Comparison of ENCODE assay signal across 9 mouse cellular contexts in genomic region chr2:167562101-167562500, GRCm38 (mm10). TPM values are rescaled to one million over a fixed set of nuclear protein-coding genes. Genes with fewer than 3 reads are reported as not detected.
DNase-seq lines count a peak whose midpoint lies in the region; ATAC-seq lines count a peak whose summit lies in the region.
"Had no signal": no experiment of that assay in that cellular context is flagged by ENCODE, and none has a peak within 500 bp of the region (broad histone marks: within the 10 kb centered on the region; RNA-seq: fewer than 3 reads in every experiment).

No protein-coding gene starts in this region.

- H3K4me3 ChIP-seq in hindbrain, embryonic 12.5 days: no peak overlapping the region
- H3K4me3 ChIP-seq in hindbrain, embryonic 14.5 days (replicated peaks; ENCODE audit: low read length): no peak overlapping the region
- no peak overlapping the region for H3K4me3 ChIP-seq in embryonic facial prominence, embryonic 10.5 days

- H3K36me3 ChIP-seq in hindbrain, embryonic 12.5 days: no peaks in the 10 kb centered on the region
- H3K36me3 ChIP-seq in hindbrain, embryonic 14.5 days (replicated peaks; ENCODE audit: control insufficient read depth, insufficient read depth): no peaks in the 10 kb centered on the region
- no peaks in the 10 kb centered on the region for H3K36me3 ChIP-seq in embryonic facial prominence, embryonic 10.5 days (replicated peaks)

- H3K9me3 ChIP-seq in hindbrain, embryonic 12.5 days (replicated peaks): no peaks in the 10 kb centered on the region
- H3K9me3 ChIP-seq in hindbrain, embryonic 14.5 days (ENCODE audit: control insufficient read depth, low read length): no peaks in the 10 kb centered on the region
- no peaks in the 10 kb centered on the region for H3K9me3 ChIP-seq in embryonic facial prominence, embryonic 10.5 days

- H3K27me3 ChIP-seq in hindbrain, embryonic 12.5 days: peaks cover 20% of the 10 kb centered on the region
- no peaks in the 10 kb centered on the region; the same call in 1 of the 2 replicates for H3K27me3 ChIP-seq in hindbrain, embryonic 14.5 days (ENCODE audit: control insufficient read depth, insufficient read depth, low read length)
- peaks cover 23% of the 10 kb centered on the region for H3K27me3 ChIP-seq in embryonic facial prominence, embryonic 10.5 days (replicated peaks; ENCODE audit: low read depth, poor library complexity, severe bottlenecking)

- DNase-seq in hindbrain, embryonic 14.5 days (ENCODE audit: low spot score): no peak
- peak; percentile 88 for DNase-seq in MN1 (ENCODE audit: low spot score)
- no peak for DNase-seq in embryonic facial prominence, embryonic 10.5 days (ENCODE audit: low spot score)
- peak; percentile 54 for DNase-seq in kidney, postnatal 14 days
- no peak for DNase-seq in layer of hippocampus, adult 9-10 months (ENCODE audit: low spot score)
- no peak for DNase-seq in testis, postnatal 10 days (ENCODE audit: low spot score)
- DNase-seq in frontal cortex, postnatal 36 days (ENCODE audit: low spot score in 2 of 2): no peak
- DNase-seq: cerebellum, adult 18-20 months had no signal

- peaks cover 53% of the 10 kb centered on the region for H3K4me1 ChIP-seq in hindbrain, embryonic 12.5 days
- peaks cover 23% of the 10 kb centered on the region for H3K4me1 ChIP-seq in hindbrain, embryonic 14.5 days (replicated peaks; ENCODE audit: control insufficient read depth, insufficient read depth, low read length)
- peaks cover 76% of the 10 kb centered on the region for H3K4me1 ChIP-seq in embryonic facial prominence, embryonic 10.5 days

- no peak overlapping the region for H3K4me2 ChIP-seq in hindbrain, embryonic 12.5 days (replicated peaks)
- no peak overlapping the region for H3K4me2 ChIP-seq in hindbrain, embryonic 14.5 days (replicated peaks)

- 29% methylated on average over 8 of the region's 8 CpGs for WGBS in hindbrain, embryonic 12.5 days
- 43% methylated on average over 8 of the region's 8 CpGs for WGBS in hindbrain, embryonic 14.5 days
- WGBS in embryonic facial prominence, embryonic 10.5 days: 41% methylated on average over 8 of the region's 8 CpGs

- no peak overlapping the region for H3K9ac ChIP-seq in hindbrain, embryonic 12.5 days
- H3K9ac ChIP-seq in hindbrain, embryonic 14.5 days: no peak overlapping the region; the same call in 1 of the 2 replicates

- peak overlapping the region; percentile 31; the same call in 1 of the 2 replicates for H3K27ac ChIP-seq in hindbrain, embryonic 12.5 days
- no peak overlapping the region for H3K27ac ChIP-seq in hindbrain, embryonic 14.5 days
- H3K27ac ChIP-seq in embryonic facial prominence, embryonic 10.5 days (replicated peaks): peak overlapping the region; percentile 86

- ATAC-seq in hindbrain, embryonic 12.5 days (ENCODE audit: low FRiP score): no peak
- no peak for ATAC-seq in hindbrain, embryonic 14.5 days (ENCODE audit: low FRiP score)

RNA-seq across cellular contexts. Expression of gene Snai1, which starts 24.1 kb away (rescaled TPM):
- polyA plus RNA-seq in hindbrain, embryonic 12.5 days (2016; fragmentation: Nextera tagmentation; extraction: Ambion mirVana): 30.1 and 39.0 TPM in 2 replicates
- polyA plus RNA-seq in hindbrain, embryonic 14.5 days (2014; fragmentation: Nextera tagmentation; extraction: Ambion mirVana): 5.5 and 7.5 TPM in 2 replicates
- 86.3 and 93.8 TPM in 2 replicates for polyA plus RNA-seq in embryonic facial prominence, embryonic 10.5 days (2016; fragmentation: Nextera tagmentation; extraction: Ambion mirVana)

Comparison
In these comparisons a context has a peak if more than half of its experiments do, and no peak if none do; other contexts are left out.
1. DNase-seq: peak in MN1 (single experiment) and kidney, postnatal 14 days (single experiment); none in hindbrain, embryonic 14.5 days (single experiment), embryonic facial prominence, embryonic 10.5 days (single experiment), layer of hippocampus, adult 9-10 months (single experiment), testis, postnatal 10 days (single experiment) and frontal cortex, postnatal 36 days (0 of 2).